Mouse (Mus musculus) lung, postnatal 0 days (tissue): ENCODE measurements around the gene 1700029I15Rik.

Source experiments
- CTCF ChIP-seq: IDR thresholded peaks from 2 replicates; pipeline ENCODE4 v1.5.1; 2016; ENCODE audit warnings: antibody characterized with exemption, mild to moderate bottlenecking
- EP300 ChIP-seq: IDR thresholded peaks from 2 replicates; pipeline ENCODE4 v1.6.1; 2016; ENCODE audit warnings: antibody characterized with exemption, mild to moderate bottlenecking, control low read depth

- no peak for TF ChIP-seq CTCF
- TF ChIP-seq EP300, result no peak
Measured at GRCm38 (mm10) chr2:92433578-92434374, 51.4 kb downstream of the 1700029I15Rik start, which contains the start of gene Cry2.
